Mouse (Mus musculus) gastrocnemius, postnatal 36 days (tissue): Measurements from ENCODE around the gene Psmd7. TPM values are rescaled to one million over a fixed set of nuclear protein-coding genes. Genes with fewer than 3 reads are reported as not detected.
"Not testable (repeated sequence)": the region's sequence is repeated elsewhere in the genome, so short reads cannot be mapped to it uniquely, and the experiment has no call there.

Source experiments
- DNase-seq, 2 experiments: peaks; one replicate each; pipeline ENCODE4 v3.0.0; 2022
- intact Hi-C: fragments of 180-260 bp; cut with DNase I; formaldehyde crosslinking; loops from one replicate; pipeline ENCODE4 v1.15.1; 2025
- long read RNA-seq, 2 experiments: library from polyadenylated mRNA; stranded (forward); transcript quantifications; one replicate each; pipeline ENCODE4 v2.0.0; 2021
- total RNA-seq, 2 experiments: library from RNA; stranded (reverse); gene quantifications; 2 replicates each; pipeline ENCODE4 v1.2.3; 2021

Gene Psmd7
- total RNA-seq: 100 to 1,000 TPM; 124 to 125 TPM
- long read RNA-seq, experiment 1, transcript Psmd7-201 (7 exons, 1,581 nt): major isoform, 199 of 216 reads
- long read RNA-seq, experiment 1, partial matches to known transcripts: 1 of 216 reads
- long read RNA-seq, experiment 1, other reads (novel, unspliced or antisense): 16 of 216 reads
- long read RNA-seq, experiment 2, transcript Psmd7-201 (7 exons, 1,581 nt): major isoform, 280 of 301 reads
- long read RNA-seq, experiment 2, partial matches to known transcripts: 1 of 301 reads
- long read RNA-seq, experiment 2, other reads (novel, unspliced or antisense): 19 of 301 reads

DNA sequence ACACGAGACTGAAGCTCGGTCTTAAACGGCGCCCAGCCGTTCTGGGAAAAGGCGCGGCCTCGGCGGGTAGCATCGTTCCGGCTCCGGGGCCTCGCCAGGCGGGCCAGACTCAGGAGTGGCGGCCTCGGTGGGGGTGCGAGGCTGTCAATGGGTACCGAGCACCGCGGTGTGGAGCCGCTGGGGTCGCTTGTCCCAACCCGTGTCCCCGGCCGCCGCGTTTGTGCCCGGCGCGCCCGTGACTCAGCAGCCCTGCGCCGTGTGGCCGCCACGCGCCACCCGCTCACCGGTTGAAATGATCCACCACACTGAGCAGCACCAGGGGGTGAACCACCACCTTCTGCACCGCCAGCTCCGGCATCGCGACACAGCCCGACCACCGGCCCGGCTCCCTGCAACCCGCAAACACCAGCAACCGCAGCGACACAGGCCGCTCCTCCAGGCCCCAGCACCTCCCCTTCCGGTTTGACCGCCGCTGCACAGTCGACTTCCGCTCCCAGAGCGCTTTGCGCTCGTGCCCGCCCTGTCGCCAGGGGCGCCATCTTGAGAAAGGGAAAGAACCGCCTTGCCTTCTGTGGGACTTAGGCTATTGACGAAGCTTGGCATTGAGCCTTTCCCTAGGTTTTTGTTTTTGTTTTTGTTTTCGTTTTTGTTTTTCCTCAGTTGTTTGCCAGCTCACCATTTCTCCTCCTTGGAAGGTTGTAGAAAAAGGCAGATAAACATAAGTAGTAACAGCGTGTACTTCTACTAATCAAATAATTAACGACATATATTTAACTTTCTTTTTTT, at the start of gene Psmd7:
Psmd7 (minus strand) TSS at position 470 of the 786 bp plus-strand sequence.
- intact Hi-C loops: no loop called here
- DNase-seq: peak; percentile 88 to 92

DNA sequence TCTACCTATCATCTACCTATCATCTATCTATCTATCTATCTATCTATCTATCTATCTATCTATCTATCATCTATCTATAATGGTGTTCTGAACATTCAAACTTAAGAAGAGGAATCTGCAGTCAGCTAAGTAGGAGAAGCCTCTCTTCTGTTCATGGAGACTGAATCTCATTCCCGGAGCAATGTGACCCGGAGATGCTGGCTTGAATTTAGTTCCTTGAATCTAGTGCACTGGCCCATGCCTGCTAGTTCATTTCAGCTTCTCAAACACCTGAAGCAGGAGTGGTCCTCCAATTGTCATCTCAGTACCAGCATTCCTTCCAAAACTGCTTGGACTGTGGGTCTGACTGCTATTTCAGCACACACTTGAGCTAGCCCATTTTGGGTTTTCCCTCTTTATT, 45.5 kb upstream of the Psmd7 start:
- intact Hi-C loops: no loop called here

DNA sequence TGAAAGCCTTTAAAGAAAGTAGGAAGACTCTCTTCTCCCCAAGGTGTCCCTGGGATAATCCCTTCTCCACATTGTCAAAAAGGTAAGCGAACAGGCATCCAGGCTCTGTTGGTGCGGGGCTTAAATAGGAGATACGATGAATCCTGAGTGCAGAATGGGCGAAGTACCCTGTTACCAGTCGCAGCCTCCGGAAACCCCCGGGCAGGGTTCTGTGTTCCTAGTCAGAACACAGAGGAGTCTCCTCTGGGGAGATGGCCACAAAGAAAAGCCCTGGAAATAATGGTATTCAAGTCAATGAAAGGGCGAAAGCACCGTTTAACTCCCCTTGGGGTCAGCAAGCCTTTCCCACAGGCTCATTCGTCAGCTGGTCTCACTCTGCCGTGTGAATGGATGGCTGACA, 41.4 kb upstream of the Psmd7 start:
- intact Hi-C loops: no loop called here
- DNase-seq: no peak

More for the DNA sequence above, 45.5 kb upstream of the Psmd7 start:
- no peak for DNase-seq

DNA sequence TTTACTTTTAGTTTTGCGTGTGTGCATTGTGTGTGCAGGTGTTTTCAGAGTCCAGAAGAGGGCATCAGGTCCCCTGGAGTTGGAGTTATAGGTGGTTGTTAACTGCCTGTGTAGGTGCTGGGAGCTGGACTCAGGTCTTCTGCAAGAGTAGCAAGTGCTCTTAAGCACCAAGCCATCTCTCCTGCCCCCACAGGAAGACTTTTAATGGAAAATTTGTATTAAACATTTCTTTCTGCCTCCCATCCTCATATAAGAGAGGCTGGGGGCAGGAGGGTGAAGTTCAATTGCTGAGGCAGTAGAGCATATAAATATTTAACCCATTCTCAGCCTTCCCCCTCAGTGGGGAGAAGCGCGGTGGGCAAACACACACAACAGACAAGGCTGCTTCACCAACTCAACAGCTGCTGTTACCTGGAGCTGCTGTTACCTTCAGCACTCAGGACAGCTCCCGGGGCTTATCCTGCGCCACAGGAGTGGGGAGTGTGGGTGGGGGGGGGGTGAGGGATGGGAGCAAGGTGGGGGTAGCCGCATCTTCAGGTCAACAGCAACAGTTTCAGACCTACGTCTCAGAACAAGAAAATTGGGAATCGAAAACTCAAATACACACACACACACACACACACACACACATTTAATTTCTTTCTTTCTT, 40.4 kb upstream of the Psmd7 start:
- intact Hi-C loops: no loop called here
- DNase-seq: no peak

DNA sequence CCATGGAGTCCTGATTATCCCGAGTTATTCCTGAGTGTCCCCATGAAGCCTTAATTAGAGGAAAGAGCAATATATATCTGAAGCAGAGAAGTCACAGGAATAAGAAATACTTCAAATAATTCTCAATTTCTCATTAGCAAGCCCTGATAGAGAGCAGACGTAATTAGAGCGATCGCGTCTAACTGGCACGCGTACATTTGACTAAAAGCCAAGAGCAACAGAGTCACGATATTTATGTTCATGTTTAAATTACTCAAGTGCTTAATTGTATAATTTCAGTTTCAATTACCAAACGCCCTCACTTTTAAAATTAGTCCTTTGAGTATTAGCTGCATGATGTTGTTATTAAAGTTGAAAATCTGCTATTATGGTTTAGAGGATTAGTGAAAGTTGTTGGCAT, 39.6 kb upstream of the Psmd7 start:
- intact Hi-C loops: no loop called here

DNA sequence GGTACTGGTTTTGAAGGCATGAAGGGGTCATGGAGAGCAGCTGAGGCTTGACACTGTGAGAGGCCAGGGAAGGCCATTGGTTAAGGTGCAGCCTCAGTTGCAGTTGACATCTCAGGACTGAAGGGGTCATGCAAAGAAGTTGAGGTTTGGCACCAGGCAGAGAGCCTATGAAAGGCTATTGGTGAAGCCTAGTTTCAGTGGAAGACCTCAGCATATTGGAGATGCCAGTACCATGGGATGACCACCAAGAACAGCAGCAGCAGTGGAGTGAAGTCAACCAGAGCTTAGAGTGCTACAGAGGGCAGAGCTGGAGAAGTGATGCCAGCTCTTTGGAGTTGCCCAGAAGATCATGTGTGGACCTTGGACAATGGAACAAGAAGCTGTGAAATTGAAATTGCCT, 36.0 kb upstream of the Psmd7 start:
- DNase-seq: not testable (repeated sequence)

More for the DNA sequence above, 39.6 kb upstream of the Psmd7 start:
- no peak for DNase-seq

DNA sequence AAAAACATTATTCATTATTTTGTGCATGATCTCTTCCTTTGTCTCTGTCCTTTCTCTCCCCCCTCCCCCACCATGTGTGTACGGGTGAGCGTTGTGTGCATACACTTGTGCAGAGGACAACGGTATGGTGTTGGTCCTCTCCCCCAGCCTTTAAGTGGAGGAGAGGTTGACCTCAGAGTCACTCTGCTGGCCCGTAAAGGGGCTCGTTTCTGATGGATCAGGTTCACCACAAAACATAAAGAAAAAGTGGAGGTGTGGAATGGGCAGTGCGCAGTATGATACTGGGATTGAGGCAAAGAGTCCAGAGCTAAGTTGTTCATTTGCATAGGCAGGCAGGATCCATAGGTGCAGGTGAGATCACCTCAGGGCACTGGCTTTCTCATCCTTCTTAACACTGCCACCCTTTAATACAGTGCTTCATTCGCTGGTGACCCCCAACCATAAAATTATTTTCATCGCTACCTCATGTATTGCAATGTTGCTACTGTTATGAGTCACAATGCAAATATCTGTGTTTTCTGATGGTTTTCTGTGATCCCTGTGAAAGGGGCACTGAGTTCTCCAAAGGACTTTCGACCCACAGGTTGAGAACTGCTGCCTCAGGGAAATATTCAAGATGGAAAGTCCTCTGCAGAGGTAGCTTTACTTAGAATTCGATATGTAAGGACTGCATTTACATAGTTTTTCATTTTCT, 33.8 kb upstream of the Psmd7 start:
- DNase-seq: no peak
- intact Hi-C loops: no loop called here

More for the DNA sequence above, 36.0 kb upstream of the Psmd7 start:
- intact Hi-C loops: not testable (repeated sequence)

DNA sequence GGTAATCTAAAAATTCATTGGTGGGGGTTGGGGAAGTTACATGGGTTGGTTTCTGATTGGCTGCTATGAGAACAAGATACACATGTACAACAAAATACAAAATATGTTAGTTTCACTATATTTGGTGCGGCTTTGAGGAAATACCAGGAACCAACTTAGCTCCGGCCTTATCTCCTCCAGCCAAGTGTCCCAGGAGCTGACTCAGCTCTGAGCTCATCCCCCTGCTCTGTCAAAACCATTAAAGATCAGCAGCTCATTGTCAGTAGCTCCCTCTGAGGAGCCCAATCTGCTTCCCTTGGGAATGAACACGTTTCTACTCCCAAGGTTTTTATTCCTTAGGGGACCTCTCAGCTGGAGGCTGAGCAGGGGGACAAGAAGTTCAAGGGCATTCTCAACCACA, 32.9 kb upstream of the Psmd7 start:
- DNase-seq: no peak
- intact Hi-C loops: no loop called here

DNA sequence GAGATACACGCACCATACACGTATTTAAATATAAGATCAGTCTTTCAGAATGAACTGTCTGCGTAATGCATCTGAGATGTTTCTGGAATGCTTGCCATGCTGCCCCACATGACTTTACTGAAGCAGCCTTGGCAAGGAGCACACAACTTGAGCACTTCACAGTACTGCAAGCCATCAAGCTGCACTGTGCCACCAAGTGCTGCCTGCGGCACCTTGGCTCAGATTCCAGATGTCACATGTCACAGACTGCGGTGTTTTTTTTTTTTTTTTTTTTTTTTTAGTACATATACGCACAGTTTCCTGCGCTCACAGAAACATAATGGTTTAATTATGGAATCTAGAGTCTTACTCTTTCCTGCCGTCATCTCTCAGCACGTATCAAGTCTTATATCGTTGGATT, 30.2 kb upstream of the Psmd7 start:
- intact Hi-C loops: no loop called here
- no peak for DNase-seq

DNA sequence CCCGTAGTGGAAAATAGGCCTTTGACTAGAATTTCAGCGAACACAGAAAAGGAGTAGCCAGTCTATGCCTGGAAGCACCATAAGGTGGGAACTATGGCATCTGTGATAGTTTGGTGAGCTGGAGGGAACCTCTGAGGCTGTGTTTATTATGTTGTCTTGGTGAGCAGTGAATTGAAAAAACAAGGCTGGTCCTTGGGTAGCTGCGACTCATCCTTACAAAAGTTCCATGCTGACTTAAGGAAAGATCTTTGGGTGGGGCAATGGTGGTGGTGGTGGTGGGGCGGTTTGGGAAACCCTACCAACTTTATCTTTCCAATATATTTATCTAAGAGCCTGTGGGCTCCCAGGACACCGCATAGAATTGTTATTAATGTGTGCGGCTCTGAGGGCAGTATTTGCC, 25.1 kb upstream of the Psmd7 start:
- intact Hi-C loops: no loop called here
- DNase-seq: no peak

DNA sequence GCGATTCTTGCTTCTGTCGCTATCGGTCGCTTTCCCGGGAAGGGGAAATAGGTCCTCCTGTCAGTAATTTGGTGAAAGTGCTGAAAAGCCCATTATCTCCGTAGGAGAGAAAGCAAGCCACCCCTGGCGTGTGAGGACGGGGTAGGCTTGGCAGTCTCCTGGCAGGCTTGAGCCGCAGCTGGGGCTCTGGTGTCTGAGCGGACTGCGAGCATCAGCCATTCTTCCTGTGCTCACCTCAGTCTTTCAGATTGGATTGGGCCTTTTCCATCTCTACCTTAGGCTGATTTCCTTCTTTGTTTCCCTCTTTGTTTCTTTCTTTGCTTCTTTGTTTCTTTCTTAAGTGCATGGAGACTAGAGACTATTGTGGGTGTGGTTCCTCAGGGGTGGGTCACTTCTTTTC, 22.6 kb upstream of the Psmd7 start:
- intact Hi-C loops: no loop called here
- no peak for DNase-seq

DNA sequence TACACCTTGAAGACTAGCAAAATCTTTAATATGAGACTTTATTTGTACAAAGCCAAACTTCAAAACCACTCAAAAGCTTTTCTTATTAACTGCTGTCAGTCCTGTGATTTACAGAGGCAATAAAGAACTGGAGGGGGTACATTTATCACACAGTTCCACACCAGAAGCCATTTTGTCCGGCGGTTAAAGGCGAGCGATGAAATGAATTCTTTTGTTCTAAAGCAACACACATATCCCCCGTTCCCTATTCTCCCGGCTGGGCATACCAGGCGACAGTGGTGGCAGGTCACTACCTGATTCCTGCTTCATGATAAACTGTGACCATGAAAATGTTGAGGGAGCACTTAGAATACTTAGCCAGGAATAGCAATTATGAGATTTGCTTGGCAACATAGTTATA, 20.5 kb upstream of the Psmd7 start:
- intact Hi-C loops: no loop called here
- DNase-seq: no peak

DNA sequence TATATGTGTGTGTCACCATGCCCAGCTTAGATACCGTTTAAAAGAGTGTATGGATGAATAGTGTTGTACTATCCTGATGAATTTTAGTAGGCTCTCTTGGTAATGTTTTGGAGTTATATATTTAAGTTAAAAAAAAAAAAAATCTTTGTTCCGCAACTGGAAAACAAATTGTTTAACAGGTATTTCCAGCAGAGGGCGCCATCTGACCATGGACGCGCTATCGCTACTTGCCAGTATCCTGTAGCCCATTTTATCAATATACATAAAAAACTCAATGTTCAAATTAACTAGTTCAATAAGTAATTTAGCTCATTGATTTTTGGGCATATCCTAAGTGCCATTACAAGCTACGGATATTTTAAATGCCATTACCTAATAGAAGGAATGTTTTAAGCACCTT, 14.8 kb upstream of the Psmd7 start:
- peak in 1 of 2 experiments; percentile 27 for DNase-seq
- intact Hi-C loops: no loop called here

DNA sequence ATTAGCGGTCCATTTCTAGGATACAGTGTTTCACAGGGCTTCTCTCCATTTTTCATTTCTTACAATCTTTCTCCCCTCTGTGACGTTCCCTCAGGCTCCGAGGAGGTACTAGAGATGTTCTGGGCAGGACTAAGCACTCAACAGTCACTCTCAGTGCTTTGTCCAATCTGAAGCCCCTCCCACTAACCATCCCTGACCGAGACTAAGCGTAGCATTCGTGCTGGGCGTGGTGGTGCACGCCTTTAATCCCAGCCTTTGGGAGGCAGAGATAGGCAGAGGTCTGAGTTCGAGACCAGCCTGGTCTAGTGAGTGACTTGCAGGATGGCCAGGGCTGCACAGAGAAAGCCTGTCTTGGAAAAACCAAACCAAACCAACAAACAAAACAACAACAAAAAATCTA, 11.4 kb upstream of the Psmd7 start:
- intact Hi-C loops: no loop called here

DNA sequence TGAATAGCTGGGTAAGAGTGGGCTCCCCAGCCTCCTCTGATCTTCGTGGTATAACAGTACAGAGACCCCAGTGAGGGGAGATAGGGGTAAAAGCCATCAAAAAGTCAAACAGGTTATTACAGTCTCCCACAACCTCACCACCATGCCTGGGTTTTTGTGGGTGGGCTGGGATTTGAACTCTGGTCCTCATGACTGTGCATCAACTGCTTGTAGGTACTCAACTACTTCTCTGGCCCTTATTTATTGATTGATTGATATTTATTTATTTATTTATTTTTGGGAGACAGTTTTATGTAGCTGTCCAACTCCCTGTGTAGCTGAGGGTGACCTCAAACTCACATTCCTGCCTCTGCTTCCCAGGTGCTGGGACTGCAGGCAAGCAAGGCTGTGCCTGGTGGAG, 9.5 kb upstream of the Psmd7 start:
- intact Hi-C loops: no loop called here
- no peak for DNase-seq

More for the DNA sequence above, 11.4 kb upstream of the Psmd7 start:
- DNase-seq: no peak

DNA sequence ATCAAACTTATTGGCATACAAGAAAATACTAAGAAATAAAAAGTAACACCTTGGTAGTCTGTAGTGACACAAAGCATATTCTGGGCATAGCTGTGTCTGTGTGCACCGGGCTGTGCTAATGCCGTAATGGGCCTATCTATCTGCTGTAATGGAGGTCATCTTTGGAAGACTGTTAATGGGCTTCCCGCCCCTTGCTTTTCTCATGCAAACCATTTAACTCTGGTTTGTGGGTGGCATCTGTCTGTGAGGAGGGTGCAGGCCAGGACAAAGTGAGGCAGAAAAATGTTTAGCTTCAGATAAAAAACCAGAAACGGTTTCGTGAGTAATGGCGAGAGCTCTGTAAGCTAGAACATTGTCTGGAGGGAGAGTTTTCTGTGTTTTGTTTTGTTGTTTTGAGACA, 6.6 kb upstream of the Psmd7 start:
- intact Hi-C loops: loop anchor here (5.0 kb wide), 1 partner anchor 1967 kb away; no protein-coding TSS in a partner anchor
- DNase-seq: no peak

DNA sequence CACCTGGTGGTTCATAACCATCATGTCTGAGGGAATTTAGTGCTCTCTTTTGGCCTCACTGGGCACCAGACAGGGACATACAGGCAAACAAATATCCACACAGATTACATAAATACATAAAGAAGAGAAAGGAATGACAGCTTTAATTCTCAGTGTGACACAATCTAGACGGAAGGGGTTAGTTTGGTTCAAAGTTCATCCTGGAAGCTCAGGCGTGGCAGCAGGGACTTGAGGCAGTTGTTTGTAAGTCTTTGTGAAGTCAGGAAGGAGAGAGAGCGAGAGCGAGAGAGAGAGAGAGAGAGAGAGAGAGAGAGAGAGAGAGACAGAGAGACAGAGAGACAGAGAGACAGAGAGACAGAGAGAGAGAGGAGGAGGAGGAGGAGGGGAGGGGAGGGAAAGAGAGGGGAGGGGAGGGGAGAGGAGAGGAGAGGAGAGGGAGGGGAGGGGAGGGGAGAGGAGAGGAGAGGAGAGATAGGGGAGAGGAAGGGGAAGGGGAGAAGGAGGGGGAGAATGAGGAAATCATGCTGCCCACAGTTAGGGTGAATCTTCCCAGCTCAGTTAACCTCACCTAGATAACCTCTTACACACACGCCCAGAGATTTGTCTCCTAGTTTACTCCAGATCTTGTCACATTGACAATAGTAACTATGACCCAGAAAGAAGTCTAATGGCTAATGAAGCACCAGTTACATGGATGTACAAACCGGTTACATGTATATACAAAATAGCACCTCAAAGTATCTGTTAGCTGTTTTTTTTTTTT, 5.9 kb upstream of the Psmd7 start:
- intact Hi-C loops: loop anchor here (5.0 kb wide), 1 partner anchor 1968 kb away; no protein-coding TSS in a partner anchor

DNA sequence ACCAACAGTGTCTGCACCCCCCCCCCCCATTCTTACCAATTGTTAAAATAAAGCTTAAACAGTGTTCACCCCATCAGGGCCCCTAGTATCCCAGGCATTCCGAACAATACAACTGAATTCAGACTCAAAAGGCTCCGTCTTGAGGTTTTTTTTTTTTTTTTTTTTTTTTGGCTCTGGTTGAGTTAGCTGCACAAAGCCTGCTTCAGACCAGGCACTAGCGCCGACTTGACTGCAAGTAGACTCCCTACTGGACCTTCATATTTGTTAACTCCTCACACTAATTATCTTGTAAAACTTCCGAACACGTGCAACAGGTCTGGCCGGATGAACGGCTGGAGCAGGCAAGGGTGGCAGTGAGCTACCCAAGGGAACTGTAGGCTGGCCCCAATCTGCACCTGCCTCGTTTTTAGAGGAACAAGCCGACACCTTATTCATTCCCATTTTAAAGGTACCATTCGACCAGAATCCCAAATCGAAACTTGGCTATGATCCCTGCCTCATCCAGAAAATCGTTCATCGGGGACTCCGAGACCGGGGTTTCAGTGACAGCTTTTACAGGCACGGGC, 752 bp downstream of the Psmd7 start:
- intact Hi-C loops: no loop called here
- no peak for DNase-seq

More for the DNA sequence above, 5.9 kb upstream of the Psmd7 start:
- DNase-seq: no peak

DNA sequence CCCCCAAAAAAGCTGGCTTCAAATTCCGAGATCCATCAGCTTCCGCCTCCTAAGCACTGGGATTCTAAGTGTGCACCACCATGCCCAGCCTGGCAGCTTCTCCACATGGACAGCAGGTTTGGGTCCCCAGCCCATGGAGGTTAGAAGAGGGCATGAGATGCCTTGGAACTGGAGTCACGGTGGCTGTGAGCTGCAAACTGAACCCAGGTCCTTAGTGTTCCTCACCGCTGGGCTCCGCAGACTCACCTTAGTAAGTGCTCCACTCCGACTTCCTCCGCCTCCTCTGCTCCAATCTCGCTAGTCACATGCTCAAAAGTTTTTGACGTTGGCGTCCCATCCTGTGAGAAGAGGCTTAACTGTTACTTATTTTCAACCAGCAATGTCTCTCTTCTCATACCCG, 6.1 kb downstream of the Psmd7 start:
- intact Hi-C loops: no loop called here

DNA sequence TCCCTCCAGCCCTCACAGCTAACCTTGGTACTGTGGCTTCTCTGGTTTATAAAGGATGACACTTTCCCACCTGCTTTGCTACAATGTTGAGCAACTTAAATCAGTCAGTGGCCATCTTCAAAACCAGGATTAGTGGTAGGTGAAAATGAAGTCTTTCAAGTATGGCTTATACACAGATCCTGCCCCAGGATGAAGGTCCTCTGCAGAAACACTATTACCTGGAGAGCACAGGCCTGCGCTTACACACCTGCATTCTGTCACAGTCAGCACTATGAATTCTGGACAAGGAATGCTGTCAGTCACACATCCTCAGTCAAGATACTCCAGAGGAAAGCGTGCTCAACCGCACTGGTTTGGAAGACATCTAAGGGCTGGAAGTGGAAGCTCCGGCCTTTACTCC, 6.7 kb downstream of the Psmd7 start:
- no peak for DNase-seq
- intact Hi-C loops: no loop called here

More for the DNA sequence above, 6.1 kb downstream of the Psmd7 start:
- no peak for DNase-seq
